Mouse (Mus musculus): ENCODE data around the gene Vps13d. TPM values are rescaled to one million over a fixed set of nuclear protein-coding genes. Genes with fewer than 3 reads are reported as not detected.

Vps13d gene
- total RNA-seq, 2 experiments from 2014 or later = 75.8 to 82.6 TPM

GRCm38 (mm10) chr4:145164111-145164510 lies 30.7 kb downstream of the Vps13d start:
- no peak for DNase-seq
- intact Hi-C loops (cut with DNase I) = loop anchor here (10.0 kb wide), 1 partner anchor 399 kb away; no protein-coding TSS in a partner anchor

GRCm38 (mm10) chr4:145161243-145161642 lies 33.6 kb downstream of the Vps13d start:
- peak in 1 of 2 experiments; percentile 25 for DNase-seq
- intact Hi-C loops (cut with DNase I) = loop anchor here (10.0 kb wide), 1 partner anchor 396 kb away; no protein-coding TSS in a partner anchor

GRCm38 (mm10) chr4:145155956-145156355 lies 38.8 kb downstream of the Vps13d start:
- DNase-seq = peak; percentile 62 to 72
- intact Hi-C loops (cut with DNase I) = loop anchor here (2.0 to 5.0 kb wide), 3 partner anchors 36 to 139 kb away; no protein-coding TSS in a partner anchor

- DNase-seq = no peak
- intact Hi-C loops (cut with DNase I) = no loop called here
These were observed 43.7 kb downstream of the Vps13d start for GRCm38 (mm10) chr4:145151103-145151486.

GRCm38 (mm10) chr4:145150345-145151102 lies 44.3 kb downstream of the Vps13d start:
- intact Hi-C loops (cut with DNase I) = no loop called here
- no peak for DNase-seq

GRCm38 (mm10) chr4:145147006-145147961 lies 47.5 kb downstream of the Vps13d start:
- intact Hi-C loops (cut with DNase I) = no loop called here
- peak; percentile 18 to 32 for DNase-seq

- DNase-seq = no peak
- intact Hi-C loops (cut with DNase I) = no loop called here
These were observed 51.3 kb downstream of the Vps13d start for GRCm38 (mm10) chr4:145143533-145143932.

GRCm38 (mm10) chr4:145136705-145137104 lies 58.1 kb downstream of the Vps13d start:
- intact Hi-C loops (cut with DNase I) = no loop called here
- no peak for DNase-seq

- DNase-seq = no peak
- intact Hi-C loops (cut with DNase I) = no loop called here
These were observed 59.3 kb downstream of the Vps13d start for GRCm38 (mm10) chr4:145135473-145135872.

GRCm38 (mm10) chr4:145130772-145131171 lies 64.0 kb downstream of the Vps13d start:
- intact Hi-C loops (cut with DNase I) = no loop called here
- no peak for DNase-seq

GRCm38 (mm10) chr4:145129956-145130548 lies 64.8 kb downstream of the Vps13d start:
- peak; percentile 41 to 55 for DNase-seq
- intact Hi-C loops (cut with DNase I) = loop anchor here (5.0 kb wide), 1 partner anchor 363 kb away; no protein-coding TSS in a partner anchor

GRCm38 (mm10) chr4:145125463-145126220 lies 69.2 kb downstream of the Vps13d start:
- DNase-seq = no peak
- intact Hi-C loops (cut with DNase I) = loop anchor here (5.0 kb wide), 1 partner anchor 358 kb away; no protein-coding TSS in a partner anchor

- intact Hi-C loops (cut with DNase I) = loop anchor here (5.0 kb wide), 1 partner anchor 37 kb away; no protein-coding TSS in a partner anchor
- DNase-seq = no peak
These were observed 70.4 kb downstream of the Vps13d start for GRCm38 (mm10) chr4:145124419-145124818.

GRCm38 (mm10) chr4:145111641-145112040 lies 83.2 kb downstream of the Vps13d start:
- intact Hi-C loops (cut with DNase I) = loop anchor here (5.0 kb wide), 1 partner anchor 219 kb away; the partner anchor contains the start of gene Dhrs3
- DNase-seq = peak in 1 of 2 experiments; percentile 15

GRCm38 (mm10) chr4:145110736-145111135 lies 84.1 kb downstream of the Vps13d start:
- no peak for DNase-seq
- intact Hi-C loops (cut with DNase I) = loop anchor here (5.0 kb wide), 1 partner anchor 218 kb away; the partner anchor contains the start of gene Dhrs3

GRCm38 (mm10) chr4:145106796-145107195 lies 88.0 kb downstream of the Vps13d start:
- peak; percentile 31 to 32 for DNase-seq
- intact Hi-C loops (cut with DNase I) = no loop called here

- intact Hi-C loops (cut with DNase I) = no loop called here
- DNase-seq = no peak
These were observed 89.5 kb downstream of the Vps13d start for GRCm38 (mm10) chr4:145105319-145105718.

GRCm38 (mm10) chr4:145104917-145105316 lies 89.9 kb downstream of the Vps13d start:
- DNase-seq = no peak
- intact Hi-C loops (cut with DNase I) = no loop called here

- no peak for DNase-seq
- intact Hi-C loops (cut with DNase I) = no loop called here
These were observed 91.2 kb downstream of the Vps13d start for GRCm38 (mm10) chr4:145103617-145104016.
